Mouse (Mus musculus): ENCODE measurements around the gene B9d1. TPM values are rescaled to one million over a fixed set of nuclear protein-coding genes. Genes with fewer than 3 reads are reported as not detected.

The B9d1 gene
- polyA plus RNA-seq, 1 experiment, result 42.7 TPM

GRCm38 (mm10) chr11:61489874-61490273, 15.1 kb upstream of the B9d1 start:
- Histone ChIP-seq H3K27ac (ENCODE audit: insufficient read depth, low read depth, low read length) (no peak overlapping the region), H3K4me1 (ENCODE audit: control insufficient read depth, insufficient read depth, low read length) (peaks cover 5% of the 10 kb centered on the region; the same call in 1 of the 2 replicates), H3K4me3 (ENCODE audit: insufficient read depth, low read depth, low read length) (no peak overlapping the region), H3K36me3 (ENCODE audit: control insufficient read depth, insufficient read depth, low read length) (no peaks in the 10 kb centered on the region), H3K27me3 (replicated peaks; ENCODE audit: control insufficient read depth, insufficient read depth, low read length) (no peaks in the 10 kb centered on the region)
- no peak for DNase-seq
- TF ChIP-seq CTCF (conservative IDR thresholded peaks at IDR 0.05; ENCODE audit: insufficient read depth, insufficient read length, low read depth, low read length), result no peak
- no peak for TF ChIP-seq POLR2A (IDR thresholded peaks at IDR 0.05; ENCODE audit: low read depth, low read length)
- 95% methylated on average over 8 of the region's 8 CpGs for WGBS

- Histone ChIP-seq H3K36me3 (ENCODE audit: control insufficient read depth, insufficient read depth, low read length) (no peaks in the 10 kb centered on the region), H3K4me3 (ENCODE audit: insufficient read depth, low read depth, low read length) (no peak overlapping the region), H3K4me1 (ENCODE audit: control insufficient read depth, insufficient read depth, low read length) (peaks cover 5% of the 10 kb centered on the region; the same call in 1 of the 2 replicates), H3K27me3 (replicated peaks; ENCODE audit: control insufficient read depth, insufficient read depth, low read length) (no peaks in the 10 kb centered on the region), H3K27ac (ENCODE audit: insufficient read depth, low read depth, low read length) (no peak overlapping the region)
- no peak for TF ChIP-seq CTCF (conservative IDR thresholded peaks at IDR 0.05; ENCODE audit: insufficient read depth, insufficient read length, low read depth, low read length)
- TF ChIP-seq POLR2A (IDR thresholded peaks at IDR 0.05; ENCODE audit: low read depth, low read length), result no peak
- no peak for DNase-seq
- 85% methylated on average over 22 of the region's 22 CpGs for WGBS
Measured at GRCm38 (mm10) chr11:61490944-61491520, 13.9 kb upstream of the B9d1 start.

- no peak for DNase-seq
- TF ChIP-seq POLR2A (IDR thresholded peaks at IDR 0.05; ENCODE audit: low read depth, low read length), result no peak
- TF ChIP-seq CTCF (conservative IDR thresholded peaks at IDR 0.05; ENCODE audit: insufficient read depth, insufficient read length, low read depth, low read length), result no peak
- WGBS, result 76% methylated on average over 12 of the region's 12 CpGs
- peak overlapping the region; percentile 75 for H3K4me3 ChIP-seq (ENCODE audit: insufficient read depth, low read depth, low read length)
- H3K27ac ChIP-seq (ENCODE audit: insufficient read depth, low read depth, low read length), result no peak overlapping the region
- H3K4me1 ChIP-seq (ENCODE audit: control insufficient read depth, insufficient read depth, low read length), result peaks cover 5% of the 10 kb centered on the region; the same call in 1 of the 2 replicates
- no peaks in the 10 kb centered on the region for H3K36me3 ChIP-seq (ENCODE audit: control insufficient read depth, insufficient read depth, low read length)
- no peaks in the 10 kb centered on the region for H3K27me3 ChIP-seq (replicated peaks; ENCODE audit: control insufficient read depth, insufficient read depth, low read length)
Measured at GRCm38 (mm10) chr11:61492749-61493401, 12.1 kb upstream of the B9d1 start.

- Histone ChIP-seq H3K27ac (ENCODE audit: insufficient read depth, low read depth, low read length) (peak overlapping the region; percentile 22; the same call in 1 of the 2 replicates), H3K4me1 (ENCODE audit: control insufficient read depth, insufficient read depth, low read length) (peaks cover 5% of the 10 kb centered on the region; the same call in 1 of the 2 replicates), H3K27me3 (replicated peaks; ENCODE audit: control insufficient read depth, insufficient read depth, low read length) (no peaks in the 10 kb centered on the region), H3K36me3 (ENCODE audit: control insufficient read depth, insufficient read depth, low read length) (no peaks in the 10 kb centered on the region), H3K4me3 (ENCODE audit: insufficient read depth, low read depth, low read length) (peak overlapping the region; percentile 75)
- no peak for TF ChIP-seq POLR2A (IDR thresholded peaks at IDR 0.05; ENCODE audit: low read depth, low read length)
- WGBS, result under 1% methylated on average over 50 of the region's 50 CpGs
- DNase-seq, result no peak
Measured at GRCm38 (mm10) chr11:61493525-61494128, 11.3 kb upstream of the B9d1 start.

- under 1% methylated on average over 62 of the region's 62 CpGs for WGBS
- H3K36me3 ChIP-seq (ENCODE audit: control insufficient read depth, insufficient read depth, low read length), result no peaks in the 10 kb centered on the region
- H3K27ac ChIP-seq (ENCODE audit: insufficient read depth, low read depth, low read length), result peak within 1 kb of the TSS; percentile 93
- peaks cover 5% of the 10 kb centered on the region; the same call in 1 of the 2 replicates for H3K4me1 ChIP-seq (ENCODE audit: control insufficient read depth, insufficient read depth, low read length)
- peak; percentile 99 for DNase-seq
- peak within 1 kb of the TSS; percentile 75 for H3K4me3 ChIP-seq (ENCODE audit: insufficient read depth, low read depth, low read length)
- no peak for TF ChIP-seq CTCF (conservative IDR thresholded peaks at IDR 0.05; ENCODE audit: insufficient read depth, insufficient read length, low read depth, low read length)
- TF ChIP-seq POLR2A (IDR thresholded peaks at IDR 0.05; ENCODE audit: low read depth, low read length), result no peak
- H3K27me3 ChIP-seq (replicated peaks; ENCODE audit: control insufficient read depth, insufficient read depth, low read length), result no peaks in the 10 kb centered on the region
Measured at GRCm38 (mm10) chr11:61494129-61494997, 10.6 kb upstream of the B9d1 start, which contains the start of gene Mapk7. Mapk7 (minus strand) TSS chr11:61494406.

GRCm38 (mm10) chr11:61495528-61495927, 9.4 kb upstream of the B9d1 start:
- no peak overlapping the region for H3K4me3 ChIP-seq (ENCODE audit: insufficient read depth, low read depth, low read length)
- WGBS, result 77% methylated on average over 2 of the region's 2 CpGs
- no peaks in the 10 kb centered on the region for H3K27me3 ChIP-seq (replicated peaks; ENCODE audit: control insufficient read depth, insufficient read depth, low read length)
- TF ChIP-seq POLR2A (IDR thresholded peaks at IDR 0.05; ENCODE audit: low read depth, low read length), result no peak
- no peak for TF ChIP-seq CTCF (conservative IDR thresholded peaks at IDR 0.05; ENCODE audit: insufficient read depth, insufficient read length, low read depth, low read length)
- H3K36me3 ChIP-seq (ENCODE audit: control insufficient read depth, insufficient read depth, low read length), result no peaks in the 10 kb centered on the region
- no peak overlapping the region for H3K27ac ChIP-seq (ENCODE audit: insufficient read depth, low read depth, low read length)
- peaks cover 5% of the 10 kb centered on the region; the same call in 1 of the 2 replicates for H3K4me1 ChIP-seq (ENCODE audit: control insufficient read depth, insufficient read depth, low read length)
- no peak for DNase-seq
